Mouse (Mus musculus): ENCODE results near the gene Fam53a. TPM values are rescaled to one million over a fixed set of nuclear protein-coding genes. Genes with fewer than 3 reads are reported as not detected.

The Fam53a gene
- total RNA-seq, 1 experiment from 2014 or later, result 13.3 TPM

- no peak for ATAC-seq (replicated peaks in 1 of 2; ENCODE audit: insufficient read depth in 1 of 2, low FRiP score in 2 of 2, low TSS enrichment in 1 of 2, low read depth in 1 of 2, poor library complexity in 2 of 2, severe bottlenecking in 2 of 2)
These were observed 9.4 kb upstream of the Fam53a start for GRCm38 (mm10) chr5:33638826-33639225.

- no peak for ATAC-seq (replicated peaks in 1 of 2; ENCODE audit: insufficient read depth in 1 of 2, low FRiP score in 2 of 2, low TSS enrichment in 1 of 2, low read depth in 1 of 2, poor library complexity in 2 of 2, severe bottlenecking in 2 of 2)
These were observed 8.3 kb upstream of the Fam53a start for GRCm38 (mm10) chr5:33637606-33638350.

- ATAC-seq (replicated peaks in 1 of 2; ENCODE audit: insufficient read depth in 1 of 2, low FRiP score in 2 of 2, low TSS enrichment in 1 of 2, low read depth in 1 of 2, poor library complexity in 2 of 2, severe bottlenecking in 2 of 2), result no peak
These were observed 5.9 kb upstream of the Fam53a start for GRCm38 (mm10) chr5:33635361-33635760.

- ATAC-seq (replicated peaks in 1 of 2; ENCODE audit: insufficient read depth in 1 of 2, low FRiP score in 2 of 2, low TSS enrichment in 1 of 2, low read depth in 1 of 2, poor library complexity in 2 of 2, severe bottlenecking in 2 of 2), result no peak
These were observed 3.1 kb upstream of the Fam53a start for GRCm38 (mm10) chr5:33632526-33632925.

DNA sequence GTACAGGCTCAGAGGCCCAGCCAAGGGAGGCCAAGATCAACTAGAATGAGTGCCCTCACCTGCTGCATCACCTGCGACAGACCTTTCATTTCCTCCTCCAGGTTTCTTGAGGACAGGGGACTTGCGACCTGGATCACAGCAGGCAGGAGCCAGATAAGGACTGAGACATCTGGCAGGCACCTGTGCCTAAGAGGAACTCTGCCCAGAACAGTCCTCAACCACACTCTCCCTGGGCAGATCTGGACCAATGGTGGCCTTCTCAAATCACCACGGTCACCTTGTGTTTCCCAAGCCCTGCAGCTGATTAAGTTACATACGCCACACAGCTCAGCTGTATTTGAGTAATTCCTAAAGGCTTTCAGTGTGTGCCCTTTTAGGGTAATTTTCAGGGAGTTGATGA, 1.2 kb upstream of the Fam53a start:
- ATAC-seq (replicated peaks in 1 of 2; ENCODE audit: insufficient read depth in 1 of 2, low FRiP score in 2 of 2, low TSS enrichment in 1 of 2, low read depth in 1 of 2, poor library complexity in 2 of 2, severe bottlenecking in 2 of 2), result no peak

GRCm38 (mm10) chr5:33630061-33630460, 626 bp upstream of the Fam53a start:
- peak; percentile 18; a peak in 1 of 4 replicates for ATAC-seq (replicated peaks in 1 of 2; ENCODE audit: insufficient read depth in 1 of 2, low FRiP score in 2 of 2, low TSS enrichment in 1 of 2, low read depth in 1 of 2, poor library complexity in 2 of 2, severe bottlenecking in 2 of 2)

- 0 out of 4 replicates have a peak, but pooled peaks have one; percentile 18 to 21 for ATAC-seq (replicated peaks in 1 of 2; ENCODE audit: insufficient read depth in 1 of 2, low FRiP score in 2 of 2, low TSS enrichment in 1 of 2, low read depth in 1 of 2, poor library complexity in 2 of 2, severe bottlenecking in 2 of 2)
These were observed 575 bp downstream of the Fam53a start for GRCm38 (mm10) chr5:33628820-33629300.

GRCm38 (mm10) chr5:33627968-33628367, 1.5 kb downstream of the Fam53a start:
- ATAC-seq (replicated peaks in 1 of 2; ENCODE audit: insufficient read depth in 1 of 2, low FRiP score in 2 of 2, low TSS enrichment in 1 of 2, low read depth in 1 of 2, poor library complexity in 2 of 2, severe bottlenecking in 2 of 2), result no peak

GRCm38 (mm10) chr5:33623766-33624165, 5.7 kb downstream of the Fam53a start:
- no peak for ATAC-seq (replicated peaks in 1 of 2; ENCODE audit: insufficient read depth in 1 of 2, low FRiP score in 2 of 2, low TSS enrichment in 1 of 2, low read depth in 1 of 2, poor library complexity in 2 of 2, severe bottlenecking in 2 of 2)

GRCm38 (mm10) chr5:33622671-33623070, 6.8 kb downstream of the Fam53a start:
- ATAC-seq (replicated peaks in 1 of 2; ENCODE audit: insufficient read depth in 1 of 2, low FRiP score in 2 of 2, low TSS enrichment in 1 of 2, low read depth in 1 of 2, poor library complexity in 2 of 2, severe bottlenecking in 2 of 2), result no peak

DNA sequence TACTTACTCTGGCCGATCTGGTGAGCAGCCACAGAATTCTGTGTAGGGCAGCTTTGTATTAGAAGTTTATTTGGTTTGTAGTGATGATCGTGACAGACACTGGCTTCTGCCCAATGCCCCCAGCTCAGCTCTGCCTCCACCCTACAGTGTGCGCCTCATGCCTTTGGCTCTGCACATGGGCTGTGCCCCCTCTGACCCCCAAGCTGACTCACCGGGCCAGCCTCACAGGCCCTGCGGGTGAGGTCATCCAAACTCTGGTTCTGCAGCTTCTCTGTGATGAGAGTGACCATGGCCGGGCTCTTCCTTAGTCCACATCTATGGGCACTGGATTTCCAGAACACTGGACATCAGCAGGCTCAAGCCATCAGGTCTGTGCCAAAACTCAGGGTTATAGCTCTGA, 15.0 kb downstream of the Fam53a start:
- ATAC-seq (replicated peaks in 1 of 2; ENCODE audit: insufficient read depth in 1 of 2, low FRiP score in 2 of 2, low TSS enrichment in 1 of 2, low read depth in 1 of 2, poor library complexity in 2 of 2, severe bottlenecking in 2 of 2), result no peak

- ATAC-seq (replicated peaks in 1 of 2; ENCODE audit: insufficient read depth in 1 of 2, low FRiP score in 2 of 2, low TSS enrichment in 1 of 2, low read depth in 1 of 2, poor library complexity in 2 of 2, severe bottlenecking in 2 of 2), result no peak
These were observed 17.6 kb downstream of the Fam53a start for GRCm38 (mm10) chr5:33611795-33612194.

GRCm38 (mm10) chr5:33609226-33609625, 20.2 kb downstream of the Fam53a start:
- ATAC-seq (replicated peaks in 1 of 2; ENCODE audit: insufficient read depth in 1 of 2, low FRiP score in 2 of 2, low TSS enrichment in 1 of 2, low read depth in 1 of 2, poor library complexity in 2 of 2, severe bottlenecking in 2 of 2), result no peak

- no peak for ATAC-seq (replicated peaks in 1 of 2; ENCODE audit: insufficient read depth in 1 of 2, low FRiP score in 2 of 2, low TSS enrichment in 1 of 2, low read depth in 1 of 2, poor library complexity in 2 of 2, severe bottlenecking in 2 of 2)
These were observed 22.0 kb downstream of the Fam53a start for GRCm38 (mm10) chr5:33607434-33607833.

- ATAC-seq (replicated peaks in 1 of 2; ENCODE audit: insufficient read depth in 1 of 2, low FRiP score in 2 of 2, low TSS enrichment in 1 of 2, low read depth in 1 of 2, poor library complexity in 2 of 2, severe bottlenecking in 2 of 2), result no peak
These were observed 22.8 kb downstream of the Fam53a start for GRCm38 (mm10) chr5:33606631-33607030.

DNA sequence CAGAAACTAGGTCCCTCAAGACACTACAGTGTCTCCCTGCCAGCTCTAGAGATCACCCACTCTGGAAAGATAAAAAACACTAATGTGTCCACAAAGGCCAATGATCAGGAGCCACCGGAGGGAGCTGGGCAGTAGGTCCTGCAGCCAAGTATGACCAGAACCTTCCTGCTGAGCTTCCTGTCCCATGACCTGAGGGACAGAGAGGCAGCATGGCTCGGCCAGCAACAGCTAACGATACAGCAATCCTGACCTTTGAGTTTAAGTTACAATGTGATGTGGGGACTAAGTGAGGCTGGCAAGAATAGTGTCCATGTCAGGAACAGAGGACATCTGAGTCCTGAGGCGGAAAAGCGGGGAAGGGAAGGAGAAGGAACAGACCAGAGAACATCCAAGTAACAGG, 24.1 kb downstream of the Fam53a start:
- no peak for ATAC-seq (replicated peaks in 1 of 2; ENCODE audit: insufficient read depth in 1 of 2, low FRiP score in 2 of 2, low TSS enrichment in 1 of 2, low read depth in 1 of 2, poor library complexity in 2 of 2, severe bottlenecking in 2 of 2)

- ATAC-seq (replicated peaks in 1 of 2; ENCODE audit: insufficient read depth in 1 of 2, low FRiP score in 2 of 2, low TSS enrichment in 1 of 2, low read depth in 1 of 2, poor library complexity in 2 of 2, severe bottlenecking in 2 of 2), result no peak; a peak in 1 of 4 replicates
These were observed 35.8 kb downstream of the Fam53a start for GRCm38 (mm10) chr5:33593620-33594019.

GRCm38 (mm10) chr5:33589221-33589888, 40.1 kb downstream of the Fam53a start:
- peak; percentile 65 to 85; a peak in 3 of 4 replicates for ATAC-seq (replicated peaks in 1 of 2; ENCODE audit: insufficient read depth in 1 of 2, low FRiP score in 2 of 2, low TSS enrichment in 1 of 2, low read depth in 1 of 2, poor library complexity in 2 of 2, severe bottlenecking in 2 of 2)

Data from hematopoietic stem cell, adult 5-6 weeks (primary cell).